Comparison of ENCODE assay signal across 8 mouse cellular contexts in the genomic region with DNA sequence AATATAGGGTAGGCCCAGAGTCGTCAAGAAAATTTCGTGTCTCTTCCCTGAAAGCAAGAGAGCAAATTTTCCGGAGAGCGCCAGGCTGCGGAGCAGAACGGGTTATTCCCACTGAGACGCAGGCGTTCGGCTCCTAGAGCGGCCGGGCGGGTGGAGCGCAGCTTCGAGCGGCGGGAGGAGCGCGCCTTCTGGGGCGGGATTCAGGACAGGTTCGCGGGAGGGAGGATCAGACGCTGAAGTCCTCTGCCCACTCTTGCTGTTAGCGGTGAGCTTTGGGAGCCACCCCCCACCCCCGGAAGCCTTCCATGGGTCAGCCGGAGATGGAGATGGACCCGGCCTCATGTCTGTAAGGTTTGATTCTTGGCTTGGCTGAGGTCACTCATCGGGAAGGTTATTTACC. TPM values are rescaled to one million over a fixed set of nuclear protein-coding genes. Genes with fewer than 3 reads are reported as not detected.
DNase-seq lines count a peak whose midpoint lies in the region; ATAC-seq and TF ChIP-seq lines count a peak whose summit lies in the region.

No protein-coding gene starts in this region.

- peak; percentile 93 for DNase-seq in adrenal gland, postnatal 14 days
- DNase-seq in embryo, embryonic 10.5 days (ENCODE audit: low spot score), result peak; percentile 83
- peak; percentile 79 for DNase-seq in gastrocnemius, postnatal 25 days
- peak; percentile 92 for DNase-seq in hindbrain, postnatal 0 days (ENCODE audit: low spot score)
- peak; percentile 73 to 91 for DNase-seq in left cerebral cortex, postnatal 10 days (ENCODE audit: extremely low spot score in 1 of 2, low spot score in 2 of 2)
- DNase-seq in lung, postnatal 4 days, result peak; percentile 85 to 88
- peak; percentile 88 to 89 for DNase-seq in right cerebral cortex, postnatal 10 days (ENCODE audit: low spot score in 2 of 2)
- no peak for DNase-seq in thymus, postnatal 14 days

- H3K27ac ChIP-seq in hindbrain, postnatal 0 days, result no peak overlapping the region

- no peaks in the 10 kb centered on the region for H3K36me3 ChIP-seq in hindbrain, postnatal 0 days (ENCODE audit: insufficient read depth, low read length)

- 0% methylated on average over 27 of the region's 27 CpGs for WGBS in hindbrain, postnatal 0 days

- ATAC-seq in hindbrain, postnatal 0 days, result peak; percentile 89

- H3K9me3 ChIP-seq in hindbrain, postnatal 0 days (ENCODE audit: low read length), result no peaks in the 10 kb centered on the region

- peak overlapping the region; percentile 68 for H3K4me2 ChIP-seq in hindbrain, postnatal 0 days (ENCODE audit: low read depth, low read length)

- peak overlapping the region; percentile 50 for H3K4me3 ChIP-seq in hindbrain, postnatal 0 days (ENCODE audit: low read length)

- H3K9ac ChIP-seq in hindbrain, postnatal 0 days (replicated peaks; ENCODE audit: low read length), result peak overlapping the region; percentile 56

- no peak for TF ChIP-seq CTCF in hindbrain, postnatal 0 days (IDR thresholded peaks at IDR 0.05; ENCODE audit: low read depth)

- H3K4me1 ChIP-seq in hindbrain, postnatal 0 days (ENCODE audit: insufficient read depth, low read length), result no peaks in the 10 kb centered on the region

- no peaks in the 10 kb centered on the region for H3K27me3 ChIP-seq in hindbrain, postnatal 0 days (ENCODE audit: insufficient read depth, low read length)

- intact Hi-C loops in left cerebral cortex, postnatal 10 days (cut with DNase I), result no loop called here

RNA-seq across cellular contexts. Expression of gene Zfp629, which starts 21.4 kb away (rescaled TPM):
- total RNA-seq in adrenal gland, postnatal 14 days (2021), result 21.6 and 26.4 TPM in 2 replicates
- total RNA-seq in gastrocnemius, postnatal 25 days (2021), result 1 to 10 TPM; 8.4 to 9.4 TPM
- 36.2 and 40.0 TPM in 2 replicates for total RNA-seq in hindbrain, postnatal 0 days (2014; rRNA removed)
- polyA plus RNA-seq in hindbrain, postnatal 0 days (2015; fragmentation: Nextera tagmentation; extraction: Ambion mirVana), result 12.1 and 12.3 TPM in 2 replicates
- total RNA-seq in left cerebral cortex, postnatal 10 days (2021), result 10 to 100 TPM; 22.3 to 29.8 TPM

RNA-seq across cellular contexts. Expression of gene Rnf40, which starts 48.4 kb away (rescaled TPM):
- 56.0 and 62.8 TPM in 2 replicates for total RNA-seq in adrenal gland, postnatal 14 days (2021)
- total RNA-seq in gastrocnemius, postnatal 25 days (2021), result 10 to 100 TPM; 29.4 to 30.0 TPM
- 33.6 and 34.6 TPM in 2 replicates for total RNA-seq in hindbrain, postnatal 0 days (2014; rRNA removed)
- 35.6 and 36.2 TPM in 2 replicates for polyA plus RNA-seq in hindbrain, postnatal 0 days (2015; fragmentation: Nextera tagmentation; extraction: Ambion mirVana)
- 10 to 100 TPM; 63.8 to 64.1 TPM for total RNA-seq in left cerebral cortex, postnatal 10 days (2021)

RNA-seq across cellular contexts. Expression of gene Ccdc189, which starts 48.6 kb away (rescaled TPM):
- total RNA-seq in adrenal gland, postnatal 14 days (2021), result 7.5 and 10.7 TPM in 2 replicates
- total RNA-seq in gastrocnemius, postnatal 25 days (2021), result 1 to 10 TPM; 2.1 to 4.5 TPM
- total RNA-seq in hindbrain, postnatal 0 days (2014; rRNA removed), result 9.0 and 10.9 TPM in 2 replicates
- 9.2 and 11.2 TPM in 2 replicates for polyA plus RNA-seq in hindbrain, postnatal 0 days (2015; fragmentation: Nextera tagmentation; extraction: Ambion mirVana)
- 1 to 10 TPM; 8.1 to 8.3 TPM for total RNA-seq in left cerebral cortex, postnatal 10 days (2021)
